Mouse (Mus musculus) spleen, adult 2 months (tissue): ENCODE results near the gene Nim1k. TPM values are rescaled to one million over a fixed set of nuclear protein-coding genes. Genes with fewer than 3 reads are reported as not detected.

Experiments
- DNase-seq, 2 experiments: peaks; one replicate each; pipeline versions ENCODE4 v3.0.0 to v3.0.0-alpha.2; 2012 to 2021; ENCODE audit warnings: low spot score in 2 of 2, low read depth in 1 of 2
- H3K27ac ChIP-seq: fragments of 200-500 bp; 2 replicates; pipeline ENCODE4 v1.5.1; 2012; ENCODE audit warnings: low read length, inconsistent platforms; ENCODE audit not compliant: insufficient read depth
- H3K27me3 ChIP-seq: fragments of 200-500 bp; 2 replicates; pipeline ENCODE4 v1.6.1; 2012; ENCODE audit warnings: mild to moderate bottlenecking, moderate library complexity, low read length, inconsistent platforms; ENCODE audit not compliant: control insufficient read depth, insufficient read depth
- H3K36me3 ChIP-seq: fragments of 200-500 bp; 2 replicates; pipeline ENCODE4 v1.6.1; 2012; ENCODE audit warnings: mild to moderate bottlenecking, low read length, inconsistent platforms; ENCODE audit not compliant: control insufficient read depth, insufficient read depth
- H3K4me1 ChIP-seq: fragments of 200-500 bp; 2 replicates; pipeline ENCODE4 v1.6.1; 2011; ENCODE audit warnings: inconsistent platforms; ENCODE audit not compliant: control insufficient read depth, insufficient read depth, insufficient read length
- H3K4me3 ChIP-seq: fragments of 200-500 bp; 2 replicates; pipeline ENCODE4 v1.5.1; 2011; ENCODE audit warnings: mild to moderate bottlenecking, inconsistent platforms; ENCODE audit not compliant: insufficient read depth, insufficient read length; ENCODE audit errors: extremely low read depth
- CTCF ChIP-seq: fragments of 200-500 bp; IDR thresholded peaks from 2 replicates; pipeline ENCODE4 v1.5.1; 2011; ENCODE audit warnings: mild to moderate bottlenecking, inconsistent platforms; ENCODE audit not compliant: insufficient read depth, insufficient read length, insufficient replicate concordance; ENCODE audit errors: extremely low read depth
- POLR2A ChIP-seq: fragments of 200-500 bp; IDR thresholded peaks from 2 replicates; pipeline ENCODE4 v1.6.1; 2011; ENCODE audit warnings: low read depth, low read length, inconsistent platforms
- WGBS: fragments of 180-500 bp; shearing (Covaris S2); methylation state at CpG from one replicate; pipeline ENCODE4 v1.1.7; 2018; 5-methylcytosine and 5-hydroxymethylcytosine counted together
- polyA plus RNA-seq: library from polyadenylated mRNA; depleted of rRNA; stranded (reverse); fragments of >200 nt; gene quantifications from 2 replicates; pipeline ENCODE4 v1.2.3, GENCODE M21; 2012

The Nim1k gene
- polyA plus RNA-seq, 1 experiment, result 0.06 TPM

- Histone ChIP-seq H3K27me3 (no peaks in the 10 kb centered on the region), H3K36me3 (no peaks in the 10 kb centered on the region), H3K4me3 (no peak overlapping the region), H3K27ac (no peak overlapping the region), H3K4me1 (no peaks in the 10 kb centered on the region)
- DNase-seq, result no peak
- WGBS, result 87% methylated on average over 4 of the region's 4 CpGs
- TF ChIP-seq CTCF (no peak), POLR2A (no peak)
Measured at GRCm38 (mm10) chr13:119746930-119747329, 8.8 kb downstream of the Nim1k start.

- no peaks in the 10 kb centered on the region for H3K36me3 ChIP-seq
- TF ChIP-seq CTCF (no peak), POLR2A (no peak)
- no peak overlapping the region for H3K27ac ChIP-seq
- no peak for DNase-seq
- no peak overlapping the region for H3K4me3 ChIP-seq
- H3K4me1 ChIP-seq, result no peaks in the 10 kb centered on the region
- WGBS, result 72% methylated on average over 3 of the region's 3 CpGs
- no peaks in the 10 kb centered on the region for H3K27me3 ChIP-seq
Measured at GRCm38 (mm10) chr13:119743470-119743869, 12.2 kb downstream of the Nim1k start.

- TF ChIP-seq CTCF (no peak), POLR2A (no peak)
- 79% methylated on average over 6 of the region's 6 CpGs for WGBS
- Histone ChIP-seq H3K27ac (no peak overlapping the region; the same call in 1 of the 2 replicates), H3K36me3 (no peaks in the 10 kb centered on the region), H3K4me1 (no peaks in the 10 kb centered on the region), H3K27me3 (no peaks in the 10 kb centered on the region), H3K4me3 (no peak overlapping the region)
- no peak for DNase-seq
Measured at GRCm38 (mm10) chr13:119742711-119743415, 12.8 kb downstream of the Nim1k start.

- Histone ChIP-seq H3K4me1 (no peaks in the 10 kb centered on the region; the same call in 1 of the 2 replicates), H3K27ac (no peak overlapping the region), H3K4me3 (no peak overlapping the region), H3K36me3 (no peaks in the 10 kb centered on the region), H3K27me3 (no peaks in the 10 kb centered on the region)
- DNase-seq, result no peak
- 62% methylated on average over 19 of the region's 19 CpGs for WGBS
- TF ChIP-seq CTCF (no peak), POLR2A (no peak)
Measured at GRCm38 (mm10) chr13:119741390-119742237, 14.1 kb downstream of the Nim1k start.

- no peak overlapping the region for H3K4me3 ChIP-seq
- WGBS, result 85% methylated on average over 6 of the region's 6 CpGs
- no peak for DNase-seq
- TF ChIP-seq CTCF (no peak), POLR2A (no peak)
- H3K4me1 ChIP-seq, result no peaks in the 10 kb centered on the region
- no peaks in the 10 kb centered on the region for H3K27me3 ChIP-seq
- H3K36me3 ChIP-seq, result no peaks in the 10 kb centered on the region
- no peak overlapping the region for H3K27ac ChIP-seq
Measured at GRCm38 (mm10) chr13:119731448-119731847, 24.2 kb downstream of the Nim1k start.

- no peak overlapping the region for H3K4me3 ChIP-seq
- H3K27ac ChIP-seq, result no peak overlapping the region
- no peaks in the 10 kb centered on the region for H3K36me3 ChIP-seq
- TF ChIP-seq CTCF, result no peak
- TF ChIP-seq POLR2A, result no peak
- WGBS, result 88% methylated on average over 7 of the region's 7 CpGs
- DNase-seq, result no peak
- H3K27me3 ChIP-seq, result no peaks in the 10 kb centered on the region
- no peaks in the 10 kb centered on the region for H3K4me1 ChIP-seq
Measured at GRCm38 (mm10) chr13:119729406-119729805, 26.3 kb downstream of the Nim1k start.
